Mouse (Mus musculus) midbrain, embryonic 14.5 days (tissue): ENCODE results near the gene Traf5. TPM values are rescaled to one million over a fixed set of nuclear protein-coding genes. Genes with fewer than 3 reads are reported as not detected.
A peak's percentile ranks its signal among the peaks of the same experiment; 100 is the strongest.

Source experiments
- ATAC-seq: fragments of 200-750 bp; cut with Nextera tagmentation; 2 replicates; pipeline ENCODE4 v1.8.0; 2017; ENCODE audit warnings: moderate number of reproducible peaks, moderate library complexity; ENCODE audit not compliant: low FRiP score, low TSS enrichment
- DNase-seq: peaks from one replicate; pipeline ENCODE4 v3.0.0-alpha.2; 2015
- H3K27ac ChIP-seq: fragments of 300-500 bp; sonication (generic); replicated peaks from 2 replicates; pipeline ENCODE4 v1.5.1; 2014; ENCODE audit warnings: mild to moderate bottlenecking, low read depth, low read length, moderate library complexity
- H3K27me3 ChIP-seq: fragments of 300-500 bp; sonication (generic); 2 replicates; pipeline ENCODE4 v1.6.1; 2014; ENCODE audit warnings: low read length, control low read depth, mixed read lengths; ENCODE audit not compliant: control insufficient read depth, insufficient read depth
- H3K36me3 ChIP-seq: fragments of 300-500 bp; sonication (generic); 2 replicates; pipeline ENCODE4 v1.6.1; 2014; ENCODE audit warnings: low read length, control low read depth; ENCODE audit not compliant: control insufficient read depth, insufficient read depth
- H3K4me1 ChIP-seq: fragments of 300-500 bp; sonication (generic); 2 replicates; pipeline ENCODE4 v1.6.1; 2014; ENCODE audit warnings: mild to moderate bottlenecking, antibody characterized with exemption, low read length, control low read depth; ENCODE audit not compliant: control insufficient read depth, insufficient read depth
- H3K4me2 ChIP-seq: fragments of 300-500 bp; sonication (generic); 2 replicates; pipeline ENCODE4 v1.6.1; 2014; ENCODE audit warnings: mild to moderate bottlenecking, low read length, moderate library complexity
- H3K4me3 ChIP-seq: fragments of 300-500 bp; sonication (generic); replicated peaks from 2 replicates; pipeline ENCODE4 v1.5.1; 2014; ENCODE audit warnings: low read depth, low read length
- H3K9ac ChIP-seq: fragments of 300-500 bp; sonication (generic); replicated peaks from 2 replicates; pipeline ENCODE4 v1.6.1; 2014; ENCODE audit warnings: mild to moderate bottlenecking, low read length, moderate library complexity
- H3K9me3 ChIP-seq: fragments of 300-500 bp; sonication (generic); 2 replicates; pipeline ENCODE4 v1.6.1; 2016; ENCODE audit warnings: low read length, control low read depth, mixed read lengths; ENCODE audit not compliant: control insufficient read depth
- WGBS: fragments of 180-500 bp; shearing (Covaris S2); extraction: QIAGEN DNeasy Blood & Tissue Kit; methylation state at CpG from one replicate; pipeline ENCODE4 v1.1.7; 2014; 5-methylcytosine and 5-hydroxymethylcytosine counted together
- polyA plus RNA-seq: library from polyadenylated mRNA; unstranded; fragments of >200 nt; fragmentation: Nextera tagmentation; extraction: Ambion mirVana; gene quantifications from 2 replicates; pipeline ENCODE4 v1.2.1, GENCODE M21; 2014

The Traf5 gene
- polyA plus RNA-seq, 1 experiment from 2014 or later: 2.4 TPM

GRCm38 (mm10) chr1:191995916-191996315 lies 96.4 kb downstream of the Traf5 start:
- ATAC-seq (no peak), DNase-seq (no peak)
- 90% methylated on average over 7 of the region's 7 CpGs for WGBS
- no peaks in the 10 kb centered on the region for H3K9me3 ChIP-seq
- H3K4me1 ChIP-seq: no peaks in the 10 kb centered on the region
- no peaks in the 10 kb centered on the region for H3K36me3 ChIP-seq
- H3K27ac ChIP-seq: no peak overlapping the region
- no peak overlapping the region for H3K4me2 ChIP-seq
- no peak overlapping the region for H3K9ac ChIP-seq
- H3K4me3 ChIP-seq: no peak overlapping the region
- H3K27me3 ChIP-seq: no peaks in the 10 kb centered on the region

GRCm38 (mm10) chr1:191995488-191995887 lies 96.9 kb downstream of the Traf5 start:
- no peak overlapping the region for H3K27ac ChIP-seq
- no peaks in the 10 kb centered on the region for H3K36me3 ChIP-seq
- H3K27me3 ChIP-seq: no peaks in the 10 kb centered on the region
- DNase-seq: peak; percentile 45
- H3K4me1 ChIP-seq: no peaks in the 10 kb centered on the region
- 54% methylated on average over 4 of the region's 4 CpGs for WGBS
- H3K4me2 ChIP-seq: no peak overlapping the region
- H3K9ac ChIP-seq: no peak overlapping the region
- no peak overlapping the region for H3K4me3 ChIP-seq
- ATAC-seq: no peak
- H3K9me3 ChIP-seq: no peaks in the 10 kb centered on the region

- Histone ChIP-seq H3K36me3 (no peaks in the 10 kb centered on the region), H3K27me3 (no peaks in the 10 kb centered on the region), H3K9ac (no peak overlapping the region), H3K27ac (no peak overlapping the region), H3K9me3 (no peaks in the 10 kb centered on the region), H3K4me1 (no peaks in the 10 kb centered on the region), H3K4me2 (no peak overlapping the region), H3K4me3 (no peak overlapping the region)
- DNase-seq (no peak), ATAC-seq (no peak)
- 72% methylated on average over 5 of the region's 5 CpGs for WGBS
Measured at GRCm38 (mm10) chr1:191994476-191994875, 97.9 kb downstream of the Traf5 start.

- H3K9ac ChIP-seq: no peak overlapping the region
- no peaks in the 10 kb centered on the region for H3K36me3 ChIP-seq
- H3K27me3 ChIP-seq: no peaks in the 10 kb centered on the region
- H3K4me2 ChIP-seq: no peak overlapping the region
- DNase-seq (no peak), ATAC-seq (no peak)
- 79% methylated on average over 7 of the region's 7 CpGs for WGBS
- H3K27ac ChIP-seq: no peak overlapping the region
- H3K9me3 ChIP-seq: no peaks in the 10 kb centered on the region
- no peaks in the 10 kb centered on the region for H3K4me1 ChIP-seq
- H3K4me3 ChIP-seq: no peak overlapping the region
Measured at GRCm38 (mm10) chr1:191992040-191992780, 100.1 kb downstream of the Traf5 start.

GRCm38 (mm10) chr1:191989994-191990393 lies 102.4 kb downstream of the Traf5 start:
- Histone ChIP-seq H3K4me1 (no peaks in the 10 kb centered on the region), H3K36me3 (no peaks in the 10 kb centered on the region), H3K9ac (peak overlapping the region; percentile 70), H3K4me2 (peak overlapping the region; percentile 54), H3K27me3 (no peaks in the 10 kb centered on the region), H3K9me3 (no peaks in the 10 kb centered on the region), H3K27ac (peak overlapping the region; percentile 80), H3K4me3 (peak overlapping the region; percentile 59)
- peak; percentile 99 for DNase-seq
- peak; percentile 98 for ATAC-seq
- WGBS: under 1% methylated on average over 22 of the region's 22 CpGs

- no peaks in the 10 kb centered on the region for H3K27me3 ChIP-seq
- no peaks in the 10 kb centered on the region for H3K36me3 ChIP-seq
- DNase-seq: no peak
- no peak overlapping the region for H3K9ac ChIP-seq
- no peak overlapping the region for H3K4me3 ChIP-seq
- WGBS: 96% methylated on average over 5 of the region's 5 CpGs
- no peaks in the 10 kb centered on the region for H3K9me3 ChIP-seq
- ATAC-seq: no peak
- peak overlapping the region; percentile 54 for H3K4me2 ChIP-seq
- no peak overlapping the region for H3K27ac ChIP-seq
- H3K4me1 ChIP-seq: no peaks in the 10 kb centered on the region
Measured at GRCm38 (mm10) chr1:191989060-191989459, 103.3 kb downstream of the Traf5 start.

GRCm38 (mm10) chr1:191988646-191989045 lies 103.7 kb downstream of the Traf5 start:
- H3K4me2 ChIP-seq: no peak overlapping the region
- H3K27me3 ChIP-seq: no peaks in the 10 kb centered on the region
- H3K27ac ChIP-seq: no peak overlapping the region
- no peak overlapping the region for H3K9ac ChIP-seq
- no peaks in the 10 kb centered on the region for H3K9me3 ChIP-seq
- no peaks in the 10 kb centered on the region for H3K36me3 ChIP-seq
- no peak overlapping the region for H3K4me3 ChIP-seq
- no peaks in the 10 kb centered on the region for H3K4me1 ChIP-seq
- WGBS: 85% methylated on average over 3 of the region's 3 CpGs
- ATAC-seq (no peak), DNase-seq (no peak)

GRCm38 (mm10) chr1:191987481-191987769 lies 104.9 kb downstream of the Traf5 start:
- no peak overlapping the region for H3K4me3 ChIP-seq
- no peaks in the 10 kb centered on the region for H3K9me3 ChIP-seq
- H3K27ac ChIP-seq: no peak overlapping the region
- H3K27me3 ChIP-seq: no peaks in the 10 kb centered on the region
- H3K4me1 ChIP-seq: no peaks in the 10 kb centered on the region
- no peak overlapping the region for H3K9ac ChIP-seq
- DNase-seq: no peak
- no peak for ATAC-seq
- no peak overlapping the region for H3K4me2 ChIP-seq
- WGBS: 58% methylated on average over 5 of the region's 5 CpGs
- no peaks in the 10 kb centered on the region for H3K36me3 ChIP-seq

GRCm38 (mm10) chr1:191986674-191987480 lies 105.5 kb downstream of the Traf5 start:
- Histone ChIP-seq H3K4me1 (no peaks in the 10 kb centered on the region), H3K4me3 (no peak overlapping the region), H3K36me3 (no peaks in the 10 kb centered on the region), H3K9me3 (no peaks in the 10 kb centered on the region), H3K4me2 (no peak overlapping the region), H3K9ac (no peak overlapping the region), H3K27me3 (no peaks in the 10 kb centered on the region), H3K27ac (no peak overlapping the region)
- 79% methylated on average over 8 of the region's 8 CpGs for WGBS
- ATAC-seq: no peak
- no peak for DNase-seq
